Mouse (Mus musculus) left cerebral cortex, adult 8-10 months (tissue): ENCODE data around the gene Ccl28. TPM values are rescaled to one million over a fixed set of nuclear protein-coding genes. Genes with fewer than 3 reads are reported as not detected.
"Not testable (repeated sequence)": the region's sequence is repeated elsewhere in the genome, so short reads cannot be mapped to it uniquely, and the experiment has no call there.

Experiments
- DNase-seq, 2 experiments: peaks; one replicate each; pipeline ENCODE4 v3.0.0; 2022; ENCODE audit warnings: low spot score in 2 of 2
- total RNA-seq, 4 experiments: library from RNA; stranded (reverse); gene quantifications; 2 replicates each; pipeline ENCODE4 v1.2.4; 2022

The Ccl28 gene
- total RNA-seq, 4 experiments from 2014 or later: 1.1 to 1.7 (median 1.3) TPM

DNA sequence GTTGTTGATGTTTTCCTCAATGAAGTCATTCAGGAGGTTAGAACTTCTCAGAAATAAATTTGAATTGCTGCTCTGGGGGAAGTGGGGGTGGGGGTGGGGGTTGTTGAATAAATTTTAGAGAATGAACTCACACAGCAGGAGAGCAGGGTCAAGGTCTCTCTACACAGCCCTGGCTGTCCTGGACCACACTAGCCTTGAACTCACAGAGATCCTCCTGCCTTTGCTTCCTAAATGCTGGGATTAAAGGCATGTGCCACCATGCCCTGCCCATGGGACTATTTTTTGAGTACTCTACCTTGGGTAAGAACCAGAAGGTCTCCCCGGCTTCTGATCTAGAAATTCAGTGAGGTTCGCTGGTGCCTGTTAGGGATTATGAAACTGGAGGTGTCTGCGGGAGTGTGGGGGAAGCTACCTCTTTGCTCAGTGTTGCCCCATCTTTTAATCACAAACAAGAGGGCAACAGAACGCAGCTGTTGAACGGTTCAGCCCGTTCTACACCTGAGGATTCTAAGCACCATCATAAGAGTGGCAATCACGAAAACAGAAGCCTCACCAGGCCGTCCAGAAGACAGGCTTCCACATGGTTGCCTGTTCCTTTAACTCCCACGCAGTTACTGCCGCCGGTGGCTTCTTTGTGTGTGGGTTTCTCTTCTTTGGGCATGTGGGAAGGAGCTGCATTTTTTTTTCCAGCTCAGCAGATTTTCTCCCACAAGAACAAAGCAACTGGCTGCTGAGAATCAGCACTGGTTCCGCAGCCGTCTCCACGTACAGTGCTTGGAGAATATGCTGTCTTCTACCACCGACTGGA, 25.5 kb downstream of the Ccl28 start:
- DNase-seq: peak; percentile 23 to 80

DNA sequence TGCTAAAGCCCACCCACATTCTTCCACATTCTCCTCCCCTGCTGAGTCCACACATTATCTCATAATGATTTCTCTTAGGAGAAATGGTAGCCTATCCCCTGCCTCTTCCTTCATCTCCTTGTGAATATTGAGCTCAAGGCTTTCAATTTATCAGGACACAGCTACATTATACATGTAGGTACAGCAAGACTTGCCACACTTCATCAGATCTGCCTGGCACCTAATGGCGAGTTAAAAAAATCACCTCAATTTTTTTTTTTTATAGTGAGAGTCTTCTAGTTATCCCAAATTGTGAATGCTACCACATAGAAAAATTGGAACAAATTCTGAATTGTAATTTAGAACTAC, 26.1 kb downstream of the Ccl28 start:
- no peak for DNase-seq

DNA sequence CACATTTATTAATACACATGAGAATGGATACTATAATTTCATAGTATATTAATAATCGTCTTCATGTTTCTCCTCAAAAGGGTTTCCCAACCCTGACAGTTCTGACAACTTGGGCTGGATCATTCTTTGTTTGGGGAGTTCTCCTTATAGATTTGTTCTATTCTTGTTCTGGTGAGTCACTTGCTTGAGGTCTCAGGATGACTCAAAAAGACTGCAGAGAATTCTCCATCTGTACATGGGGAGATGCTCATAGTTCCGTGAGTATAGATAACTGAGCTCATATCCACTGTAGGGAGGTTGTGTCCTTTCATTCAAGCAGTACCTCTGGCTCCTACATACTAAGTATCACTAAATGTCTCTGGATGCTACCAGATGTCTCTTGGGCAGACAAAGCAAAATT, 31.1 kb downstream of the Ccl28 start:
- DNase-seq: no peak

DNA sequence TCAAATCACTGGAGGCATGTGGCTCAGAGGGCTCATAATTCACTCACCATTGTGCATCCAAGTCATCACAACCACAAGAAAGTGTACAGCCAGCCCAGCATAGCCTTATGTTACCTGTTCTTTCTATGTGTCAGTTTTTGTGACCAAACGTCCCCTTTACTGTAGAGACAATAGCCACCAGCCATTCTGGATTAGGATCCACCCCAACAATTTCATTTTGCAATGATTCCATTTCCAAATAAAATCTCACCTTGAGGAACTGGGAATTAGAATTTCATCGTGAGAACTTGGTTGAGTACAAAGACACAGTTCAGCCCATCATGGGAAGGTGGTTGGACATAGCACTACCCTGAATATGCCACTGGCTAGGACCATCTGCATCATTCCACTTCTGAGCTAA, 32.6 kb downstream of the Ccl28 start:
- no peak for DNase-seq

DNA sequence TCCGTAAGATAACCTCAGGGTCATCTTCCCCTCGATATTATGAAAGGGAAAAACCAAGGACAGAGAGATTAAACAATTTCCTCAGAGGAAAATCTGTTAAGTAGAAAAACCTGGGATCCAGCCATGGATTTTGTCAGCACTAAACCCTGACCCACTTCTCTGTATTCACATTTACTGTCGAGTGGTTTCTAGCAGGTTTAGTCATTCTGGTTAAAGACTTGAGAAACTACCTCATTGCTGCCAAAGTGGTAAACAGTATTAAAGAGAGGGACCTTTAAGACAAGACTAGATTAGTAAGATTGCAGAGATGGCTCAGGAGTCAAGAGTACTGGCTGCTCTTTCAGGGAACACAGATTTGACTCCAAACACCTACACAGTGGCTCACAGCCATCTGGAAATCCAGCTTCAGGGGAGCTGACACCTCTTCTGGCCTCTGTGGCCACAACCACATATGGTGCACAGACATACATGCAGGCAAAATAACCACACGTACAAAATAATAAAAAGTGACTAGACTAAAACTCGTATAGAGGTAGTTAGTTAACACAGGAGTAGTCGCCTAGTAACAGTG, 33.3 kb downstream of the Ccl28 start:
- no peak for DNase-seq

DNA sequence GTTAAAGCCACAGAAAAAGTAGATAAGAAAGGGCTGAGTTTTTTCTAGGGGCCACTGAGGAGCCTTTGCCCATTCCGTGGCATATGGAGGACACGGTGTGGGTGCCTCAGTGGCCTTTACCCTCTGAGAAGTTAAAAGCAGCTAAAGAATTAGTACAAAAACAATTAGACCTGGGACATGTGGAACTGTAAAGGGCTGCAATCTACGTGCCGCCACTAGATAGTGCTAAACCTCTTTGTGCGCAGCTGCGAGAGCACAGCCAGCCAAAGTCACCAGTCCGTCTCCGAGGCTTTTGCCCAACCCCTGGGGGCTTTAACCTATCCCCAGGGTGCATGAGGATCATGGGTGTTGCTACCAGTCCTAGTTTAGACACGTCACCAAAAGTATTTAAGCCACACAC, 37.8 kb downstream of the Ccl28 start:
- not testable (repeated sequence) for DNase-seq

DNA sequence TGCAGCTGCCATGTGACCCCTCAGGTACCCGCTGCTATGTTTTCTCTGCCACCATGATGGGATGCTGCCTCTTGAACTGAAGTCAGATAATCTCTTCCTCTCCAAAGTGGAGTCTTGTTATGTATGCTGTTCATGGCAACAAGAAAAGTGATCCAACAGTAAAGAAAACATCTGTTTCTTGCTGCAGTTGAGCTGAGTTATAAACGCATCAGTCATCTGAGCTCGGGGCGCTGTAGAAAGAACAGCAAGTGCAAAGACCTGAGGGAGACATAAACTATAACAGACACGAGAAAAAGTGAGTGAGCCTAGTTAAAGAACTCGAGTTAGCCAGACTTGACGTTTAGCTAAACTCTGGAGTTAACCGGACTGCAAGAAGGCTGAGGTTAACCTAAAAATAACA, 55.2 kb downstream of the Ccl28 start:
- no peak for DNase-seq

DNA sequence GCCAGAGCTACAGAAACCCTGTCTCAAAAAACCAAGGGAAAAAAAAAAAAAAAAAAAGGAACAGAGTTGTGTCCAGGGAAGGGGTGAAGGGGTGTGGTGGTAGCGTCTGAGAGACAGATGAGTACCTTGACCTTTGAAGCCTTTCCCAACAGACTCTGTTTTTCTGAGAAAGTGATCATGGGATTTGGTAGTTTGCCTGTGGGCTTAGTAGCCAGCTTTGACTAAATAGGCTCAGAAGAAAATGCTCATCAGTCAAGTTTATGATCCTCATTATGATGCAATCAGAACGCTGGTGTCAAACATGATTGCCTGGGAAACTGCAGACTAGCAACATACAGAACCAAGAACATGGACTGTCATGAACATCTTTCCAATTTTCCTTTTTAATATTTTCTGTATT, 56.1 kb downstream of the Ccl28 start:
- no peak for DNase-seq

DNA sequence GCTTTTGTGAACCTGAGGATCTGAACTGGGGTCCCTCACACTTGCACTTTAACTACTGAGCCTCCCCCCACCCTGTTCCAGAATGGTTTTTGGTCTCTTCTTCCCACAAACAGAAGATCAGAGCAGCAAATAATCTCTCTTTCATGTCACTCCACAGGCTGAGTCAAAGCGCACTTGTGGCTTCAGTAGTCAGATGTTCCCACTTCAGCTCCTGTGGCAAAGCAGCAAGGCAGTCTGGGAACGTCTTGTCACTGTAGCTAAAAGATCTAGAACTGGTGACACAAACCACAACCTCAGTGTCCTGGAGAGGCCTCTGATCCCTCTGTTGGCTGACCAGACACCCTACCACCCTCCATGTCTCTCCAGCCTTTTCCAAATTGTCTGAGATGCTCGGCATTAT, 57.5 kb downstream of the Ccl28 start:
- no peak for DNase-seq

DNA sequence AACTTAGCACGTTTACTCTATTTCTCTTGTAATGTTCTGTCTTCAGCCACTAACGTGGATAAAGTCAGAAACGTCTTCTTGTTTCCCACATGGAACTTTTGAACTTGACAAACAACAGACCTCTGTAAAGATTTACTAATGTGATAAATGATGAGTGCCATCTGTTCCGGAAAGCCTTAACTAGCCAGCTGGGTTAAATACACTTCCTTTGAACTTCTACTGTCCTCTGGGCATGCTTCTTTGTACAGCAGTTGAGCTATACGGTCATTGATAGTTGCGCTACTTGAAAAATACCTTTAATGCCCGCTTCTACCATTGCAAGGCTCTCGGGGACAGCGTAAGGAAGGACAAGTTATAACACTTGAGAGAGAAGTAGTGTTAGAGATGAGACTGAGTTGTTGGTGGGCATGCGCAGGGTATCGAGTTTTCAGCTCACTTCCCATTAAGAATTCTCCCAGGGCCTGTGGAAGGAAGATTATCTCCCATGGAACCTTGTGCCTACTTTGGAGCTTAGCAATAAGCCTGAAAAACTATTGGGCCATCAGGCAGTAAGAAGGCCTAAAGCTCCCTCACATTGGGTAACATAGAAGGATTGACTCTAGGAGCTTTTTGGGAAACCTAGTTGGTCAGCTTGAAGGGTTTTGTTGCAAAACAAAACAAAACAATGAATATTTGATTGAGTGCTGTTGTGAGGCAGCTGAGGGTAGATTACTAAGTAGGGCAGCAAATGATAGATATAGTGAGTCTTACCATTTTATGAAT, 61.0 kb downstream of the Ccl28 start:
- DNase-seq: no peak

DNA sequence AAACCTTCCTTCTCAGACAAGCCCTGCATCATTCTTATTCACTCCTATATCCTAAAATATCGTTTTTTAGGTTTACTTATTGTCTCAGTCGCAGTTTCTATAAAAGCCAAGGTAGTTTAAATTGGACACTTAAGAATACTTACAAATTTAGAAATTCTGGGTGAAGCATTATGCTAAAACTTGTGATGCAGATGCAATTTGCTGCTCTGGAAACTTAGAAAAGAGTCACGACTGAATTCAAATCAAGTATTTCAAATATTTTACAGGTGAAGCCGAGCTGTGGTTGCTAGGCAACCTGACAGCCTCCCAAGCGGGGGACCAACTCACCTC, 66.1 kb downstream of the Ccl28 start:
- no peak for DNase-seq

DNA sequence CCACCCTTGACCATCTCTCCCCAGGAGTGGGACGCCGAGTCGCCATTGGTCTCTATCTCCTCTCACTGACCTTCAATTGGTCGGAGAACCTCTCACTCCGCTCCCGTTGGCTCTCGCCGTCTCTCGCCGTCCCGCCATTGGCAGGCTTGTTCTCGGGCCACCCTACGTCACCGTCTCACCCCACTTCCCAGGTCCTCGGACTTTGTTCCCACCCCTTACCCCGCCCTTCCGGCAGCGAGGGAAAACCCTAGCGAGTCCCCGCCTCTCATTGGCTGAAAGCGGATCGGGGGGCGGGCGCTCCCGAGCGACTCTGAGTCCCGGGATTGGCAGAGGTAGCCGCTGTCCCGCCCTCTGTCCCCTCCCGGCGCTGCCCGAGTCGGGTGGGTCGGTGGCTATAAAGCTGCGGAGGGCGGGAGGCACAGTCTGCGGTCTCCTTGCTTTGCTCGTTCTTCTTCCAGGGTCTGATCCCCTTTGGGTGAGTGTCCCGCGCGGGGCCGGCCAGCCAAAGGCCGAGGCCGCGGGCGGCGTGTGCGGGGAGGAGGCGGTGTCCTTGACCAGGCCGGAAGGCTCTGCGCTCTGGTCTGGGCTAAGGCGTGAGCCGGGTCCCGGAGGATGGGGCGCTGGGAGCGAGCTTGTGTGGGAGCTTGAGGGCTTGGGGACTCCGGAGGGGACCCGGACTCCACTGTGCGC, 66.6 kb downstream of the Ccl28 start, which contains the start of gene Hmgcs1:
TSS of gene Hmgcs1 (plus strand) at position 341 of the 690 bp plus-strand sequence.
- peak; percentile 90 to 100 for DNase-seq

DNA sequence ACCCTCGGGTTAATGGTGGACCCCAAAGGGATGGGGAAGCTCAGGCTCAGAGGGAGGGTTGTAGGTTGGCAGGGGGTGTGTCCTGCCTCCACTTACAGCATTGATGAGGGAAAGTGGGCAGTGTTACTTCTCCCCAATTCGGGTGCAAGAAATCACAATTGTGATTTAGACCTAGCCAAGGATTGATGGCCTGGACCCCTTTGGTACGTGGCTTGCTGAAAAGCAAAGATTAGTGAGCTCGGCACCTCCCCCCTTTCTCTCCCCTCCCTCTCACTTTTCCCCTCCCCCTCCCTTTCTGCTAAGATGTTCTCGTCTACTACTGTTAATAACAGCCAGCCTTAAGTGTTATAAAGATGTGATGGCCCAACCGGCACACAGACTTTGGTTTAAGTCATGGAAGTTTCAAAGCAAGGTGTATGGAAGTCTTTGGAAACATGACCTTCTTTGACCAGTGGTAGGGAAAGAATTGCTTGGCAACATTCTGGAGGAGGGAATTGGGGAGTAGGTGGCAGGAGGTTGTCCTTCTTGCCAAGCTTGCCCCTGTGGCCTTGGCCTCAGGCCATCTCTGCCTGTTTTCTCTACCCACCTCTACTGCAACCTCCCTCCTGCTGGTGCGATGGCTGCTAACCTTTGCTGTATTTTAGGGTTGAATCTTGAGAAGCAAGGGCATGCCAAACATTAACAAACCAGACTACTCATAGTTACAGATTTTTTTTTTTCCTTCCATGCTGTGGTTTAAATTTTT, 67.4 kb downstream of the Ccl28 start:
- peak in 1 of 2 experiments; percentile 23 for DNase-seq

DNA sequence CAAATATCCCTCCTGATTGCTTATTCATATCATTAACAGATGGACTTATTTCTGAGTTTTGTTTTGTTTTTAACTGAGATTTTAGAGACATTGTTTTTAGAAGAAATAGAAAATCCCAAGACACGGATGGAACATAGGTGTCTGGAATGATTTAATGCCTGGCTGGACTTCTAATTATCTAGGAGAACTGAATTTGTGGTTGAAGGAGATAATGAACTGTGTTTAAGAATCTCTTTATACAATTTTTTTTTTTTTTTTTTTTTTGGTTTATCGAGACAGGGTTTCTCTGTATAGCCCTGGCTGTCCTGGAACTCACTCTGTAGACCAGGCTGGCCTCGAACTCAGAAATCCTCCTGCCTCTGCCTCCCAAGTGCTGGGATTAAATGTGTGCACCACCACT, 68.3 kb downstream of the Ccl28 start:
- DNase-seq: not testable (repeated sequence)

DNA sequence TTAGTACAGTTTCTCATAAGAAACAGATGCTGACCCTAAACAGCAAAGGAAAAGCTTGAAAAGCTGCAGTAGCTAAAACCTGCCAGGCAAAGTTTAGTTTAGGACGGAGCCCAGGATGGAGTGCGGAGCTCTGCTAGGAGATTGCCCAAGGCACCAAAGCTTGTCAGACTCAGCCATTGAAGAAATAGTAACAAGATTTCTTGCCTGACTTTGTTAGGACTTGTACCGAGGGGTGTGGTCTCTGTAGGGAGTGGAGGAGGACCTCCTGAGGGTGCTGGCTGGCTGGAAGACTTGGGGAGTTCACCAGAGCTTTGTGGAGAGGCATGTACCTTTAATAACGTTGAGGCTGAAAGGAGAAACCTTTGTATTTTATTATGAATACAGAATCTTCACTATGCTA, 72.1 kb downstream of the Ccl28 start:
- DNase-seq: no peak

DNA sequence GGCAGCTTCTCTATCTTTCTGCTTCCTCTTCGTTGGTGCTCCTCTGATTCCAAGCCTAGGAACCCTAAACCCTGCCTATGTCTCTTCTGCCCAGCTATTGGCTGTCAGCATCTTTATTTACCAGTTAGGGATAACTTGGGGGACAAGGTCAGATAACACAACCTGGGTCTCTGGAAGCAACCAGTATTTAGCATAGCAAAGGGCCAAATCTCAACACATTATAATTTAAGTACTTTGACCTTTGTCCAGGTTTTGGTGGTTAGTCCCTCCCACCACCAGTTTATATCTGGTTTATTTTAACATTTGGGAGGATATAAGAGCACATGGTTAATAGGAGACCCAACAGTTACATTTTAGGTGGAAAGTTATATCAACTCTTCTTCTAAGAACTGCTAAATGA, 72.9 kb downstream of the Ccl28 start:
- DNase-seq: no peak

DNA sequence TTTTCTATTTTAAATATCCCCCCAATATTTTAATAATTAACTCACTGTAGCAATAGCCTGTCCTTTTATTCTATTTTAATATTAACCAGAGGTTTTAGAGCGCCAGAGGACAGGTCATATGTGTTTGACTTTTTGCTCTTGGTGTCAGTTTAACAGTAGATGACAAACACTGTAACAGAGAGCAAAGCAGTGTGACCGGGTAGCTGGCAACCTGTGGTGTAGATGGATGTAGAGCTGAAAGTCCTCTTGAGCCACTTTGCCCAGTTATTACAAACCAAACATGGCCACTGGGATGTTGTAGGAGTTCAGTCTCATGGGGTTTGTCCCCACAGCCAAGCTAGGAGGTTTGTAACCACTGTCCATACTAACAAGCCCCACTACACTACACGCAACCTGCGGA, 74.8 kb downstream of the Ccl28 start:
- DNase-seq: no peak
